Mouse (Mus musculus) CH12.LX (cell line): ENCODE measurements around the gene Zfp65.
"Not testable (repeated sequence)": the region's sequence is repeated elsewhere in the genome, so short reads cannot be mapped to it uniquely, and the experiment has no call there.

Source experiments
- CHD1 ChIP-seq: IDR thresholded peaks from 2 replicates; pipeline ENCODE4 v1.6.1; 2012; ENCODE audit warnings: low read depth, low read length, improper control_type of control experiment, inconsistent platforms
- CTCF ChIP-seq, 2 experiments: IDR thresholded peaks in 1 of 2; conservative IDR thresholded peaks in 1 of 2; 2 replicates each; pipeline ENCODE4 v1.5.1; 2011 to 2012; ENCODE audit warnings: low read depth in 2 of 2, low read length in 2 of 2, improper control_type of control experiment in 1 of 2, inconsistent platforms in 1 of 2, mild to moderate bottlenecking in 1 of 2, moderate library complexity in 1 of 2
- E2F4 ChIP-seq: IDR thresholded peaks from 2 replicates; pipeline ENCODE4 v1.6.1; 2011; ENCODE audit warnings: low read depth, low read length, improper control_type of control experiment; ENCODE audit not compliant: insufficient replicate concordance
- EP300 ChIP-seq: IDR thresholded peaks from 2 replicates; pipeline ENCODE4 v1.6.1; 2011; ENCODE audit warnings: low read length, improper control_type of control experiment
- ETS1 ChIP-seq: conservative IDR thresholded peaks from 2 replicates; pipeline ENCODE4 v1.6.1; 2012; ENCODE audit warnings: low read depth, mild to moderate bottlenecking, inconsistent platforms, low read length, improper control_type of control experiment, moderate library complexity
- HCFC1 ChIP-seq: IDR thresholded peaks from 2 replicates; pipeline ENCODE4 v1.6.1; 2012; ENCODE audit warnings: low read depth, mild to moderate bottlenecking, inconsistent platforms, low read length, improper control_type of control experiment
- JUN ChIP-seq: IDR thresholded peaks from 2 replicates; pipeline ENCODE4 v1.6.1; 2011; ENCODE audit warnings: low read depth, mild to moderate bottlenecking, low read length, improper control_type of control experiment, moderate library complexity; ENCODE audit not compliant: insufficient read depth
- JUND ChIP-seq: conservative IDR thresholded peaks from 2 replicates; pipeline ENCODE4 v1.6.1; 2011; ENCODE audit warnings: low read depth, low read length, improper control_type of control experiment
- MEF2A ChIP-seq: IDR thresholded peaks from 2 replicates; pipeline ENCODE4 v1.6.1; 2014; ENCODE audit warnings: low read depth, mild to moderate bottlenecking, inconsistent platforms, low read length, improper control_type of control experiment, borderline replicate concordance
- POLR2A ChIP-seq: IDR thresholded peaks from 2 replicates; pipeline ENCODE4 v1.6.1; 2011; ENCODE audit warnings: low read depth, mild to moderate bottlenecking, improper control_type of control experiment, low read length
- RAD21 ChIP-seq: IDR thresholded peaks from 2 replicates; pipeline ENCODE4 v1.6.1; 2011; ENCODE audit warnings: low read depth, mild to moderate bottlenecking, low read length, improper control_type of control experiment, moderate library complexity
- SIN3A ChIP-seq: IDR thresholded peaks from 2 replicates; pipeline ENCODE4 v1.6.1; 2012; ENCODE audit warnings: low read length, improper control_type of control experiment, inconsistent platforms
- ZNF384 ChIP-seq: IDR thresholded peaks from 2 replicates; pipeline ENCODE4 v1.6.1; 2012; ENCODE audit warnings: low read depth, low read length, improper control_type of control experiment, inconsistent platforms

- not testable (repeated sequence) for TF ChIP-seq CTCF (conservative IDR thresholded peaks at IDR 0.05 in 1 of 2, IDR thresholded peaks at IDR 0.05 in 1 of 2; ENCODE audit: low read depth in 2 of 2, low read length in 2 of 2); CHD1; JUN; E2F4; POLR2A; HCFC1; ETS1; EP300; SIN3A; RAD21; ZNF384; MEF2A; JUND
These were observed 5.4 kb upstream of the Zfp65 start for GRCm38 (mm10) chr13:67734391-67734790.
